Mouse (Mus musculus) thymus, postnatal 4 days (tissue): Measurements from ENCODE around the gene Ddx19b.
"Not testable (repeated sequence)": the region's sequence is repeated elsewhere in the genome, so short reads cannot be mapped to it uniquely, and the experiment has no call there.

Experiments
- DNase-seq: peaks from one replicate; pipeline ENCODE4 v3.0.0; 2021

Ddx19b gene

DNA sequence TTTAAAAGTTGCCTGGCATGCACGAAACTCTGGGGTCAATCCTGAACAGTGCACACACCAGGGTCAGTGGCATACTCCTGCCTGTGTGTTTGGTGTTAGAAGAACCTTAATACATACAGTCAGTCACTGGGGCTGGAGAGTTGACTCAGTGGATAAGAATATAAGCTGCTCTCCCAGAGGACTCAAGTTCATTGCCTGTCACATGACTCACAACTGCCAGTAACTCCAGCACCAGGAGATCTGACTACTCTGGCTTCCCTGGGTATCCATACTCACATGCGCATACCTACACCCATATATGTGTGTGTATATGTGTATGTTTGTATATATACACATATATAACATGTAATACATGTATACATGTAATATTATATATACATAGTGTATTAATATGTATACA is 68.5 kb downstream of the Ddx19b start:
- DNase-seq: no peak

DNA sequence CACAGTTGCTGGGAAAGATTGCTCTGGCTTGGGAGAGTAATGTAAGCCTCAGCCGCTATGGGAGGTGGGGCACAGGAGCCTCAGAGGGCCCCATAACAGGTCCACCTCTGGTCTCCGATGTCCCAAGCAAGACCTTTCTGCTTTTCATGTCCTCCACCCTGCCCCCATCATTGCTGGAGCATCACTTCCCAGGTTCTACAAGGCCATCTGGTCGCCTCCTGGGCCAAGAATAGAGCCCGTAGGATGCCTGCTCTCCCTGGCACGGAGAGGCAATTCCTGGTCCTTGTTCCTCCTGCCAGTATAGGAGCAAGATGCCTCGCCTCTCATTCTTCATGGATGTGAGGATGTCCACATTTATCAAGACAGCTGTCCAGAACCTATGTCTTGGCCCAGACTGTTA is 71.6 kb downstream of the Ddx19b start:
- DNase-seq: no peak

DNA sequence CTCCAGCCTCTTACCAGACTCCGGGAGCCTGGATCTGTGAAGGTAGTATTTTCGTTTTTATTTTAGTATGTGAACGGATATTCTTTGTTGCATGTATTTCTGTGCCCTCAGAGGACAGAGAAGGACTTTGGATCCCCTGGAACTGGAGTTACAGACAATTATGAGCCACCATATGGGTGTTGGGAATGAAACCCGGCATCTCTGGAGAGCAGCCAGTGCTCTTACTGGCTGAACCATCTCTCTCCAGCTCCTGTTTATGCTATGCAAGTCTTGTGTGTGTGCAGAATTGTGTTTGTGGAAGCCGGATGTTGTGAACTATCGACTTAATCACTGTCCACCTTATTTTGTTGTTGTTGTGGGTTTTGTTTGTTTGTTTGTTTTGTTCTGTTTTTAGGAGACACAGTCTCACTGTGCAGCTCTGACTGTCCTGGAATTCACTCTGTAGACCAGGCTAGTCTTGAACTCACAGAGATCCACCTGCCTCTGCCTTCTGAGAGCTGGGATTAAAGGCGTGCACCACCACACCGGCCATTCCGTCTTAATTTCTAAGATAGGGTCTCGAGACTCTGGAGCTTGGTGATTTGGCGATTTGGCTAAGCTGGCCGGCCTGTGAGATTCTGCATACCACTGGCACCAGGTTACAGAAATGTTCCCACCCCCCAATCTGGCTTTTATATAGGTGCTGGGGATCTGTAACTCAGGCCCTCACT is 72.3 kb downstream of the Ddx19b start:
- DNase-seq: no peak

DNA sequence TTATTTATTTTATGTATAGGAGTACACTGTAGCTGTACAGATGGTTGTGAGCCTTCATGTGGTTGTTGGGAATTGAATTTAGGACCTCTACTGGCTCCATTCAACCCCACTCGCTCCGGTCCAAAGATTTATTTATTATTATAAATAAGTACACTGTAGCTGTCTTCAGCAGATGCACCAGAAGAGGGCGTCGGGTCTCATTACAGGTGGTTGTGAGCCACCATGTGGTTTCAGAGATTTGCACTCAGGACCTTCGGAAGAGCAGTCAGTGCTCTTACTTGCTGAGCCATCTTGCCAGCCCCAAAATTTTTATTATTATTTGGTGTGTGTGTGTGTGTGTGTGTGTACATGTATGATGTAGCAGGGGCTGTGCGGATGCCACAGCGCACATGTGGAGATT is 73.0 kb downstream of the Ddx19b start:
- DNase-seq: not testable (repeated sequence)

DNA sequence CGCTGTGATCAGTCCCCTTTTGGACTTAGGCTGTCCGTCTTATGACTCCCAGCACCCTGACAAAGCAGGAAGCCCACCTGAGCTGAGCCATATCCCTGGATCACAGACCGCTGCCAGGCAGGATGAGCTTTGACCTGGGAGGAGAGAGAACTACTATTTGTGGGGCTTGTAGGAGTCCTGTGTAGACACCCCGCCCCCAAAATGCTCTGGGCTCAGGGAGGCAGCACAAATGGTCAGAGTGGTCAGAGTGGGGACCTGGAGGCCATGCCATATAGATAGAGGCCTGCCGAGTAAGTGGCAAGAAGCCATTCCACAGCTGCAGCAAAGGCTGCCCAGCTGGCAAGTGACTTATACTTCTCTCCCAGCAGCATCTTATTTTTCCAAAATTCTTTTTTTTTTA is 73.4 kb downstream of the Ddx19b start:
- DNase-seq: no peak

DNA sequence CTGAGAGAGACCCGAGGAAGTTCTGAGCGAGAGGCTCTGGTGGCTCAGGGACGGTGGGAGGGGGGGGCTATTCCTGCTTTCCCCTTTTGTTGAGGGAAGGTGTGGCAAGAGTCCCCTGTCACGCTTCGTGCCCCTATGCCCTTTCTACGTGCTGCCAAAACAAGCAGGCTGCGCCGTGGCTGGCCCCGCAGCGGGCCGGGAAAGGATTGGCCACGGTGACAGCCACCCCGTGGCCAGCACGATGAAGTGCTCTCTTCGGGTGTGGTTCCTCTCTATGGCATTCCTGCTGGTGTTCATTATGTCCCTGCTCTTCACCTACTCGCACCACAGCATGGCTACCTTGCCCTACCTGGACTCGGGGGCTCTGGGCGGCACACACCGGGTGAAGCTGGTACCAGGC is 74.1 kb downstream of the Ddx19b start:
- no peak for DNase-seq

DNA sequence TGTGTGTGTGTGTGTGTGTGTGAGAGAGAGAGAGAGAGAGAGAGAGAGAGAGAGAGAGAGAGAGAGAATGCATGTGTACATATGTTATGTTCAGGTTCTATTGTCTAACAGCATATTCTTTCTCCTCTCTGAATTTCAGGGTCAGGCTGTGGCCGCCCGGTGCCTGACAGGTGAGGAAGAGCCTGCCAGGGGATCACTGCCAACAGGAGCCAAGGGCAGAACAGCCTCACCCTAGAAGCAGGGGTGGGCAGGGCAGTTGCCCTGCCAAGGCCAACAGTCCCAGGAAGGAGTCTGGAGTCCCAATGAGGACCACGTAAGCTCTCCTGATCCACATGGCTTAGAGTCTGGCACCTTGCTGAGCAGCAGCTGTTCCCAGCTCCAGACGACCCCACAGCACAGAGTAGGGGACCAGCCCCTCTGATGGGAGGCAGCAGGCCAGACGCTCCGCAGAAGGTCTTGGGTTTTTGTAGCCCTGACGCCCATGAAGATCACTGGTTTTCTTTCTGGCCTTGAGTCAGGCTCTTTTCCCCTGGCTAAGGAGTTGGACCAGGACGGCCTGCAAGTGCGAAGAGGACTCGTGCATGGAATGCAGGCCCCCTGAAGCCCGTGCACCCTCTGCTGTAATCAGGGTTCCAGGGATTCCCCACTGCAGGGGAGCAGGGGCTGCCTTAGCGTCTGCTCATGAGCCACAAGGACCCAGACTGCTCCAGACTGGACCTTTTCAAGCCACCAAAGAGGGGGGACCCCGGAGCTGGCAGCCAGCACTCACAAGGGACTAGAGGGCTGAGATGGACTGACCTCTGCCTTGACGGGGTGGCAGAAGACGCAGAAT is 74.7 kb downstream of the Ddx19b start:
- DNase-seq: no peak

DNA sequence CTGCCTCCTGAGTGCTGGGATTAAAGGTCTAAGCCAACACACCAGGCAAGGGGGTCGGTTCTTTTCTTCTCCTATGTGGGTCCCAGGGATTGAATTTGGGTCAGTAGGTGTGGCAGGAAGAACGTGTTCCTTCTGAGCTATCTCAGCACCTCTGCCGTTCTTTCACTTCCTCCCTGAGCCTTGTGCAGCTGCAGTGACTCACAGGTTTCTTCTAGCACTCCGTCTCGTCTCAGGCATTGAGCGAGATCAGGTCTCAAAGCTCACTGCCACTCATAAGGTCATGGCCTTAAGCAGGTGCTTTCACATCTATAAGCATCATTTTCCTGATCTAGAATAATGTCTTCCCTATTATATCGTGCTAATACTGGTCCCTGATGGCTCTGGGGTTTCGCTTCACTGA is 76.8 kb downstream of the Ddx19b start:
- peak; percentile 61 for DNase-seq
